Mouse (Mus musculus) kidney, adult 2 months (tissue): ENCODE data around the gene Tmem132c.

Experiments used
- CTCF ChIP-seq: fragments of 200-500 bp; conservative IDR thresholded peaks from 2 replicates; pipeline ENCODE4 v1.5.1; 2011; ENCODE audit warnings: low read depth, mild to moderate bottlenecking, control low read depth, low read length, moderate library complexity, mixed read lengths; ENCODE audit not compliant: insufficient read depth, insufficient read length
- POLR2A ChIP-seq: fragments of 200-500 bp; IDR thresholded peaks from one replicate; pipeline ENCODE4 v1.6.1; 2011; ENCODE audit warnings: low read depth, low read length, control low read depth

DNA sequence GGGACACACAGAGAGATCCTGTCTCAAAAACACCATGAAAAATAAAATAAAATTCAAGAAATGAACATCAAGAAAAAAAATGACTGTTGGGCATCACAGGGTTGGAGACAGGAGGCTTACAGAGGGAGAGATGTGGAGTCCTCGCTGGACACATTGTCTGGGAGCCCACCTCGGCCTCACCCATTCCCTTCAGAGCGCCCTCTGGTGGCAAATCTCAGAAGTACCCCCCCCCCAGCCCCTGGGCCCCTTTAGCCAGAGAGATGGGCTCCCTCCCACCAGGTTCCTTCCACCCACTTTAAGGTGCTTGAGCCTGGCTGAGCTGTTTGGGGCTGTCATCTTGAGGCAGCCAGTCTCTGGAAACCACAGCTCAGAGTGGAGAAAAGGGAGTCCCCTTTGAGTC, 99.5 kb downstream of the Tmem132c start:
- TF ChIP-seq CTCF (0 out of 2 replicates have a peak, but pooled peaks have one; percentile 11), POLR2A (no peak)
